Mouse (Mus musculus): ENCODE results near the gene Als2cr12. TPM values are rescaled to one million over a fixed set of nuclear protein-coding genes. Genes with fewer than 3 reads are reported as not detected.
"Not testable (repeated sequence)": the region's sequence is repeated elsewhere in the genome, so short reads cannot be mapped to it uniquely, and the experiment has no call there.

Gene Als2cr12
- polyA plus RNA-seq, 1 experiment from 2014 or later, result not detected

GRCm38 (mm10) chr1:58699988-58700387, 4.2 kb upstream of the Als2cr12 start:
- H3K9me3 ChIP-seq, result no peaks in the 10 kb centered on the region
- 69% methylated on average over 3 of the region's 3 CpGs for WGBS
- H3K27me3 ChIP-seq (replicated peaks), result no peaks in the 10 kb centered on the region
- no peak overlapping the region for H3K9ac ChIP-seq
- H3K27ac ChIP-seq, result no peak overlapping the region
- no peaks in the 10 kb centered on the region for H3K4me1 ChIP-seq
- no peak overlapping the region for H3K4me3 ChIP-seq
- no peak overlapping the region for H3K4me2 ChIP-seq (replicated peaks)
- no peak for ATAC-seq (ENCODE audit: low FRiP score, low read depth)
- H3K36me3 ChIP-seq, result no peaks in the 10 kb centered on the region

- no peaks in the 10 kb centered on the region for H3K27me3 ChIP-seq (replicated peaks)
- H3K4me3 ChIP-seq, result no peak overlapping the region
- H3K9me3 ChIP-seq, result no peaks in the 10 kb centered on the region
- H3K9ac ChIP-seq, result no peak overlapping the region
- ATAC-seq (ENCODE audit: low FRiP score, low read depth), result no peak
- no peaks in the 10 kb centered on the region for H3K4me1 ChIP-seq
- H3K4me2 ChIP-seq (replicated peaks), result no peak overlapping the region
- no peak overlapping the region for H3K27ac ChIP-seq
- 88% methylated on average over 4 of the region's 4 CpGs for WGBS
- no peaks in the 10 kb centered on the region for H3K36me3 ChIP-seq
These were observed 3.0 kb upstream of the Als2cr12 start for GRCm38 (mm10) chr1:58698781-58699180.

GRCm38 (mm10) chr1:58697607-58698006, 1.8 kb upstream of the Als2cr12 start:
- not testable (repeated sequence) for H3K4me1 ChIP-seq; H3K27ac ChIP-seq; H3K4me2 ChIP-seq (replicated peaks); H3K4me3 ChIP-seq; H3K27me3 ChIP-seq (replicated peaks); H3K9ac ChIP-seq; ATAC-seq (ENCODE audit: low FRiP score, low read depth); H3K36me3 ChIP-seq; H3K9me3 ChIP-seq
- WGBS, result 43% methylated on average over 1 of the region's 1 CpGs

GRCm38 (mm10) chr1:58693696-58694095, 2.1 kb downstream of the Als2cr12 start:
- no peaks in the 10 kb centered on the region for H3K9me3 ChIP-seq
- H3K4me1 ChIP-seq, result no peaks in the 10 kb centered on the region
- no peak overlapping the region for H3K27ac ChIP-seq
- H3K4me3 ChIP-seq, result no peak overlapping the region
- WGBS, result 68% methylated on average over 1 of the region's 1 CpGs
- ATAC-seq (ENCODE audit: low FRiP score, low read depth), result no peak
- H3K4me2 ChIP-seq (replicated peaks), result no peak overlapping the region
- H3K9ac ChIP-seq, result no peak overlapping the region
- no peaks in the 10 kb centered on the region for H3K36me3 ChIP-seq
- H3K27me3 ChIP-seq (replicated peaks), result no peaks in the 10 kb centered on the region

GRCm38 (mm10) chr1:58691718-58692117, 4.1 kb downstream of the Als2cr12 start:
- WGBS, result 73% methylated on average over 1 of the region's 1 CpGs

GRCm38 (mm10) chr1:58690834-58691488, 4.8 kb downstream of the Als2cr12 start:
- not testable (repeated sequence) for H3K4me2 ChIP-seq (replicated peaks); H3K9me3 ChIP-seq; H3K27ac ChIP-seq; H3K4me3 ChIP-seq; H3K36me3 ChIP-seq; H3K4me1 ChIP-seq; H3K9ac ChIP-seq; H3K27me3 ChIP-seq (replicated peaks); ATAC-seq (ENCODE audit: low FRiP score, low read depth)
- WGBS, result 76% methylated on average over 2 of the region's 3 CpGs

More at GRCm38 (mm10) chr1:58691718-58692117, 4.1 kb downstream of the Als2cr12 start:
- not testable (repeated sequence) for ATAC-seq (ENCODE audit: low FRiP score, low read depth); H3K4me3 ChIP-seq; H3K27me3 ChIP-seq (replicated peaks); H3K4me2 ChIP-seq (replicated peaks); H3K9ac ChIP-seq; H3K9me3 ChIP-seq; H3K36me3 ChIP-seq; H3K4me1 ChIP-seq; H3K27ac ChIP-seq

GRCm38 (mm10) chr1:58690006-58690744, 5.6 kb downstream of the Als2cr12 start:
- no peak overlapping the region for H3K4me2 ChIP-seq (replicated peaks)
- H3K4me3 ChIP-seq, result no peak overlapping the region
- H3K36me3 ChIP-seq, result no peaks in the 10 kb centered on the region
- H3K4me1 ChIP-seq, result no peaks in the 10 kb centered on the region
- ATAC-seq (ENCODE audit: low FRiP score, low read depth), result no peak
- H3K27me3 ChIP-seq (replicated peaks), result no peaks in the 10 kb centered on the region
- H3K9me3 ChIP-seq, result no peaks in the 10 kb centered on the region
- WGBS, result 68% methylated on average over 6 of the region's 6 CpGs
- no peak overlapping the region for H3K9ac ChIP-seq
- no peak overlapping the region for H3K27ac ChIP-seq

GRCm38 (mm10) chr1:58689426-58689825, 6.4 kb downstream of the Als2cr12 start:
- Histone ChIP-seq H3K36me3 (no peaks in the 10 kb centered on the region), H3K27me3 (replicated peaks) (no peaks in the 10 kb centered on the region), H3K9me3 (no peaks in the 10 kb centered on the region), H3K4me2 (replicated peaks) (no peak overlapping the region), H3K4me1 (no peaks in the 10 kb centered on the region), H3K4me3 (no peak overlapping the region), H3K27ac (no peak overlapping the region), H3K9ac (no peak overlapping the region)
- ATAC-seq (ENCODE audit: low FRiP score, low read depth), result no peak
- WGBS, result 80% methylated on average over 1 of the region's 1 CpGs

GRCm38 (mm10) chr1:58678412-58678811, 17.4 kb downstream of the Als2cr12 start:
- H3K9me3 ChIP-seq; H3K9ac ChIP-seq; H3K27ac ChIP-seq; H3K4me3 ChIP-seq; H3K27me3 ChIP-seq (replicated peaks); ATAC-seq (ENCODE audit: low FRiP score, low read depth); H3K36me3 ChIP-seq; H3K4me2 ChIP-seq (replicated peaks); H3K4me1 ChIP-seq: not testable (repeated sequence)
- WGBS, result 85% methylated on average over 5 of the region's 5 CpGs

GRCm38 (mm10) chr1:58677575-58677974, 18.2 kb downstream of the Als2cr12 start:
- 95% methylated on average over 1 of the region's 1 CpGs for WGBS
- no peaks in the 10 kb centered on the region for H3K9me3 ChIP-seq
- no peak overlapping the region for H3K4me3 ChIP-seq
- no peak for ATAC-seq (ENCODE audit: low FRiP score, low read depth)
- no peaks in the 10 kb centered on the region for H3K4me1 ChIP-seq
- no peak overlapping the region for H3K9ac ChIP-seq
- H3K36me3 ChIP-seq, result no peaks in the 10 kb centered on the region
- H3K27ac ChIP-seq, result no peak overlapping the region
- no peak overlapping the region for H3K4me2 ChIP-seq (replicated peaks)
- H3K27me3 ChIP-seq (replicated peaks), result no peaks in the 10 kb centered on the region; the same call in 1 of the 2 replicates

- Histone ChIP-seq H3K9ac (no peak overlapping the region), H3K4me1 (no peaks in the 10 kb centered on the region), H3K27ac (no peak overlapping the region), H3K4me2 (replicated peaks) (no peak overlapping the region), H3K36me3 (no peaks in the 10 kb centered on the region), H3K9me3 (no peaks in the 10 kb centered on the region), H3K27me3 (replicated peaks) (no peaks in the 10 kb centered on the region; the same call in 1 of the 2 replicates), H3K4me3 (no peak overlapping the region)
- no peak for ATAC-seq (ENCODE audit: low FRiP score, low read depth)
- 87% methylated on average over 3 of the region's 3 CpGs for WGBS
These were observed 20.8 kb downstream of the Als2cr12 start for GRCm38 (mm10) chr1:58675011-58675410.

GRCm38 (mm10) chr1:58672116-58672515, 23.7 kb downstream of the Als2cr12 start:
- H3K36me3 ChIP-seq, result no peaks in the 10 kb centered on the region
- no peaks in the 10 kb centered on the region for H3K9me3 ChIP-seq
- H3K4me1 ChIP-seq, result no peaks in the 10 kb centered on the region
- no peak overlapping the region for H3K9ac ChIP-seq
- no peaks in the 10 kb centered on the region; the same call in 1 of the 2 replicates for H3K27me3 ChIP-seq (replicated peaks)
- H3K27ac ChIP-seq, result no peak overlapping the region
- WGBS, result 92% methylated on average over 2 of the region's 2 CpGs
- no peak overlapping the region for H3K4me2 ChIP-seq (replicated peaks)
- H3K4me3 ChIP-seq, result no peak overlapping the region
- ATAC-seq (ENCODE audit: low FRiP score, low read depth), result no peak

GRCm38 (mm10) chr1:58669635-58670034, 26.2 kb downstream of the Als2cr12 start:
- H3K4me1 ChIP-seq; ATAC-seq (ENCODE audit: low FRiP score, low read depth); H3K36me3 ChIP-seq; H3K9me3 ChIP-seq; H3K4me2 ChIP-seq (replicated peaks); H3K9ac ChIP-seq; H3K27me3 ChIP-seq (replicated peaks); H3K4me3 ChIP-seq; H3K27ac ChIP-seq: not testable (repeated sequence)
- WGBS, result 85% methylated on average over 3 of the region's 3 CpGs
